Mouse (Mus musculus): Measurements from ENCODE around the gene Ncoa3. TPM values are rescaled to one million over a fixed set of nuclear protein-coding genes. Genes with fewer than 3 reads are reported as not detected.

Gene Ncoa3
- 35.0 and 49.0 TPM in 2 replicates for polyA plus RNA-seq (2012; rRNA removed; ENCODE audit: low replicate concordance)

DNA sequence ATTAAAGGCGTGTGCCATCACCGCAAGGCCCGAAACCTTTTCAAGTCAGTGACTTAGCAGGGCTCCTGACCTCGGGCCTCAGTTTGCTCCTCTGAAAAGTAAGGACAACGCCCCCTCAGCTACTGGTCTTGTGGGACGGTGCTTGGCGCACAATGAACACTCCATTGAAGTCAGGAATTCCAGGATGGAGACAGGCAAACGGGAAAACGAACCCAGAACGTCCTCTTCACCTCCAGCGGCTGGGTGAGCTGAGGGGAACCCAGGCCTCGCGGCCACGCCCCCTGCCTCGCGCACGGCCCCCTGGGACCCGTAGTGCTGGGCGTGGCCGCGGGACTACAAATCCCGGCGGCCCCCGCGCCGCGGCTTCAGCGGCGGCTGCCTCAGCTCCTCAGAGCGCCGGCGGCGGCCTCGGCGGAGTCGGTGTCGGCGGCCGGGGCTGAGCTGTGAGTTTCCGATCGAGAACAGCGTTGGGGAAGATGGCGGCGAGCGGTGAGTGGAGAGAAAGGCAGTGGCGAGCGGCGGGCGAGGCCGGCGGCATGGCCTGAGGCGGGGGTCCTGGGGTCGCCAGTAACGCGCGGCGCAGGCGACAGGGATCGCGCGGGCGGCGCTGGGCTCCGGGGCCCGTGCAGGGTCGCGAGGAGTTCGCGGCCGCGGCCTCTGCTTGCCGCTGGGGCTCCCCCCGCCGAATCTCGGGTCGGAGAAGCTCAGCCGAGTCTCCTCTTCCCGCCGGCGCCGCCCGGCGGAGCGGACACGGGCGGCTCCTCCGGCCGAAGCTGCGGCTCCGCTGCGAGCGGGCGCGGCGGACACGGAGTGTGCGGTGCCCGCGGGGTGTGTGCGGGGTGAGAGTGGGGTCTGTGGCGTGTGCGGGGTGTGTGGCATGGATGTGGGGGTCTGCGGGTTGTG is at the start of gene Ncoa3:
TSS of gene Ncoa3 (plus strand) at position 367 of the 903 bp plus-strand sequence.

Other genes with a start within 250 kb of the Ncoa3 start
- 18.6 and 31.3 TPM in 2 replicates for gene Zmynd8, start 93.6 kb upstream of the Ncoa3 start, polyA plus RNA-seq (2012; rRNA removed; ENCODE audit: low replicate concordance)
- gene Sulf2, start 163.0 kb downstream of the Ncoa3 start, polyA plus RNA-seq (2012; rRNA removed; ENCODE audit: low replicate concordance): 160 and 177 TPM in 2 replicates